Mouse (Mus musculus): Measurements from ENCODE around the gene Cript. TPM values are rescaled to one million over a fixed set of nuclear protein-coding genes. Genes with fewer than 3 reads are reported as not detected.

The Cript gene
- total RNA-seq, 1 experiment = 35.4 TPM

DNA sequence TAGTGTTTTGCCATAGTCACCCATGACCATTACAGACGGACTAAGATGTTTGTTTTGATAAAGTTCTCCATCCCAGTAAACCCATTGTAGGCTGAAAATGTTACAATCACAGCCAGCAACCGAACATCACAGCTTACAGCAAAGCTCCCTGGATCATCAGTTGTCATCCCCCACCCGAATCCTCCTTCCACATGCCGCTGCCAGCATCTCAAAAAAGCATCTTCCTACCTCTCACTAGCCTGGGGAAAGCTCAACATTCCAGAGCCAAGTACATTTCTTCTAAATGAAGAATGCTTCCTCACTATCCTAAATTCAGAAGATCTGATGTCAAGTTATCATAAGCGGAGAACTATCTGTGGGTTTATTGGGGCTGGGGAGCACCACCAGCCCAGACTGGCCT is 13.1 kb downstream of the Cript start:
- TF ChIP-seq HCFC1 (IDR thresholded peaks at IDR 0.05; ENCODE audit: borderline replicate concordance, insufficient read depth, low read length) (no peak), ZNF384 (IDR thresholded peaks at IDR 0.05; ENCODE audit: low read depth, low read length) (no peak), ZC3H11A (IDR thresholded peaks at IDR 0.05; ENCODE audit: borderline replicate concordance, low read depth, low read length) (no peak), MAFK (IDR thresholded peaks at IDR 0.05; ENCODE audit: insufficient read depth, low read depth, low read length) (no peak), CHD2 (IDR thresholded peaks at IDR 0.05; ENCODE audit: low read depth, low read length) (no peak)
- in situ Hi-C loops (cut with MboI; ENCODE audit: low sequenced_read_pairs in 2 of 2, unreplicated experiment in 2 of 2) = loop anchor here (10.0 to 25.0 kb wide), 2 partner anchors 199 to 216 kb away; no protein-coding TSS in a partner anchor
- DNase-seq (ENCODE audit: low read depth, low spot score) = no peak
- H3K36me3 ChIP-seq (ENCODE audit: control insufficient read depth, insufficient read depth, low read length, poor library complexity, severe bottlenecking) = no peaks in the 10 kb centered on the region; the same call in 1 of the 2 replicates
- H3K9me3 ChIP-seq (ENCODE audit: control insufficient read depth, insufficient read depth, low read depth, low read length) = no peaks in the 10 kb centered on the region
- H3K4me1 ChIP-seq (ENCODE audit: control insufficient read depth in 2 of 2, insufficient read depth in 2 of 2, low read length in 2 of 2, poor library complexity in 1 of 2) = no peaks in the 10 kb centered on the region
- no peak overlapping the region for H3K27ac ChIP-seq (ENCODE audit: insufficient read depth, low read depth, low read length, poor library complexity, severe bottlenecking)
- H3K9ac ChIP-seq (ENCODE audit: insufficient read depth, low read depth, low read length, poor library complexity, severe bottlenecking) = no peak overlapping the region
- H3K4me3 ChIP-seq (ENCODE audit: insufficient read depth in 1 of 2, low read depth in 1 of 2, low read length in 2 of 2, poor library complexity in 1 of 2, severe bottlenecking in 1 of 2) = no peak overlapping the region

GRCm38 (mm10) chr17:87041739-87042138 is 16.4 kb downstream of the Cript start:
- no peak for DNase-seq (ENCODE audit: low read depth, low spot score)
- H3K4me3 ChIP-seq (ENCODE audit: insufficient read depth in 1 of 2, low read depth in 1 of 2, low read length in 2 of 2, poor library complexity in 1 of 2, severe bottlenecking in 1 of 2) = peak overlapping the region; percentile 46 to 54
- no peaks in the 10 kb centered on the region for H3K36me3 ChIP-seq (ENCODE audit: control insufficient read depth, insufficient read depth, low read length, poor library complexity, severe bottlenecking)
- TF ChIP-seq MAFK (IDR thresholded peaks at IDR 0.05; ENCODE audit: insufficient read depth, low read depth, low read length) = no peak
- no peak for TF ChIP-seq ZC3H11A (IDR thresholded peaks at IDR 0.05; ENCODE audit: borderline replicate concordance, low read depth, low read length)
- no peak for TF ChIP-seq ZNF384 (IDR thresholded peaks at IDR 0.05; ENCODE audit: low read depth, low read length)
- TF ChIP-seq CHD2 (IDR thresholded peaks at IDR 0.05; ENCODE audit: low read depth, low read length) = no peak
- no peak for TF ChIP-seq HCFC1 (IDR thresholded peaks at IDR 0.05; ENCODE audit: borderline replicate concordance, insufficient read depth, low read length)
- no peak overlapping the region; the same call in 1 of the 2 replicates for H3K9ac ChIP-seq (ENCODE audit: insufficient read depth, low read depth, low read length, poor library complexity, severe bottlenecking)
- no peaks in the 10 kb centered on the region for H3K4me1 ChIP-seq (ENCODE audit: control insufficient read depth in 2 of 2, insufficient read depth in 2 of 2, low read length in 2 of 2, poor library complexity in 1 of 2)
- in situ Hi-C loops (cut with MboI; ENCODE audit: low sequenced_read_pairs in 2 of 2, unreplicated experiment in 2 of 2) = loop anchor here (10.0 to 25.0 kb wide), 2 partner anchors 127 to 196 kb away; partner anchors contain the start of gene Tmem247 (in 1 of the 2)
- no peak overlapping the region for H3K27ac ChIP-seq (ENCODE audit: insufficient read depth, low read depth, low read length, poor library complexity, severe bottlenecking)
- no peaks in the 10 kb centered on the region for H3K9me3 ChIP-seq (ENCODE audit: control insufficient read depth, insufficient read depth, low read depth, low read length)

DNA sequence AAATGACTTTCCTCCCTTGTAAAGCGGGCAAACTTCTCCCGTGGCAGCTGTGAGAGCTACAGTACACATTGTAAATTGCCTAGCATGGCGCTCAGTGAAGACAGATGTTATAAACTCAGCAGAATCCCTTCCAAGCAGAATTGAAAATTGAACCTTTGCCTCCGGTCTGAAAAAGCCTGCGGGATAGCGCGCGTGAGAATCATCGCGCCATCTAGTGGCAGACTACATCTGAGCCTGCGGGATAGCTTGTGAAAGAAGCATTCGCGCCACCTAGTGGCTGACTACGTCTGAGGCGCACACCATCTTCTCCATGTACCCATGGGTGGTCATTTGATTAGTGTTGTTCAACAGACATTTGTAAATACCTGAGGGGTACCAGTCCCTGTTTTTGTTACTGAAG is 19.0 kb downstream of the Cript start:
- in situ Hi-C loops (cut with MboI; ENCODE audit: low sequenced_read_pairs in 2 of 2, unreplicated experiment in 2 of 2) = loop anchor here (10.0 to 25.0 kb wide), 2 partner anchors 130 to 193 kb away; partner anchors contain the start of gene Tmem247 (in 1 of the 2)
- TF ChIP-seq CHD2 (IDR thresholded peaks at IDR 0.05; ENCODE audit: low read depth, low read length) (no peak), ZC3H11A (IDR thresholded peaks at IDR 0.05; ENCODE audit: borderline replicate concordance, low read depth, low read length) (peak; percentile 92)
- H3K4me1 ChIP-seq (ENCODE audit: control insufficient read depth in 2 of 2, insufficient read depth in 2 of 2, low read length in 2 of 2, poor library complexity in 1 of 2) = no peaks in the 10 kb centered on the region
- H3K27ac ChIP-seq (ENCODE audit: insufficient read depth, low read depth, low read length, poor library complexity, severe bottlenecking) = no peak overlapping the region
- H3K9ac ChIP-seq (ENCODE audit: insufficient read depth, low read depth, low read length, poor library complexity, severe bottlenecking) = no peak overlapping the region
- H3K9me3 ChIP-seq (ENCODE audit: control insufficient read depth, insufficient read depth, low read depth, low read length) = no peaks in the 10 kb centered on the region
- peak; percentile 79 for DNase-seq (ENCODE audit: low read depth, low spot score)
- no peak overlapping the region for H3K4me3 ChIP-seq (ENCODE audit: insufficient read depth in 1 of 2, low read depth in 1 of 2, low read length in 2 of 2, poor library complexity in 1 of 2, severe bottlenecking in 1 of 2)
- no peaks in the 10 kb centered on the region for H3K36me3 ChIP-seq (ENCODE audit: control insufficient read depth, insufficient read depth, low read length, poor library complexity, severe bottlenecking)

DNA sequence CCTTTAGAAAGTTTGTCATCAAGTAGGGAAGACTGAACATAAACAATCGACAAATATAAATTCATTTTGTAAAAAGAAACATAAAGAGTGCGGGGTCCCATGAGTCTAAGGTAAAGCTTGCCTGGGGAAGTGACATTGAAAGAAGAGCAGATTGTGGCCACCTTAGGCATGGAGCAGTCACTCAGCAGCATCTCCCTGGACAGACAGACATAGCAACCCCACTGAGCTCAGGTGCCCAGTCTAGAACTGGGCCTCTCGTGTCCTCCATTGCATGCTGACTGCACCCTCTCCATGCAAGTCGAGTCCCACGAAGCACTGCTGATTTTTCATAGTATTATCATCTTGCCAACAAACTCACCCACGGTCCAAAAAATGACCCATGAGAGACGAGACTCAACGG is 19.4 kb downstream of the Cript start:
- no peak overlapping the region for H3K4me3 ChIP-seq (ENCODE audit: insufficient read depth in 1 of 2, low read depth in 1 of 2, low read length in 2 of 2, poor library complexity in 1 of 2, severe bottlenecking in 1 of 2)
- DNase-seq (ENCODE audit: low read depth, low spot score) = no peak

More for the DNA sequence above, 19.4 kb downstream of the Cript start:
- Histone ChIP-seq H3K36me3 (ENCODE audit: control insufficient read depth, insufficient read depth, low read length, poor library complexity, severe bottlenecking) (no peaks in the 10 kb centered on the region), H3K27ac (ENCODE audit: insufficient read depth, low read depth, low read length, poor library complexity, severe bottlenecking) (no peak overlapping the region), H3K9ac (ENCODE audit: insufficient read depth, low read depth, low read length, poor library complexity, severe bottlenecking) (no peak overlapping the region), H3K4me1 (ENCODE audit: control insufficient read depth in 2 of 2, insufficient read depth in 2 of 2, low read length in 2 of 2, poor library complexity in 1 of 2) (no peaks in the 10 kb centered on the region), H3K9me3 (ENCODE audit: control insufficient read depth, insufficient read depth, low read depth, low read length) (no peaks in the 10 kb centered on the region)
- no peak for TF ChIP-seq ZNF384 (IDR thresholded peaks at IDR 0.05; ENCODE audit: low read depth, low read length)
- no peak for TF ChIP-seq MAFK (IDR thresholded peaks at IDR 0.05; ENCODE audit: insufficient read depth, low read depth, low read length)
- no peak for TF ChIP-seq CHD2 (IDR thresholded peaks at IDR 0.05; ENCODE audit: low read depth, low read length)
- no peak for TF ChIP-seq ZC3H11A (IDR thresholded peaks at IDR 0.05; ENCODE audit: borderline replicate concordance, low read depth, low read length)
- TF ChIP-seq HCFC1 (IDR thresholded peaks at IDR 0.05; ENCODE audit: borderline replicate concordance, insufficient read depth, low read length) = no peak
- in situ Hi-C loops (cut with MboI; ENCODE audit: low sequenced_read_pairs in 2 of 2, unreplicated experiment in 2 of 2) = loop anchor here (10.0 to 25.0 kb wide), 2 partner anchors 130 to 193 kb away; partner anchors contain the start of gene Tmem247 (in 1 of the 2)

Data from ES-E14 (cell line).